Mouse (Mus musculus): ENCODE measurements around the gene Hpn. TPM values are rescaled to one million over a fixed set of nuclear protein-coding genes. Genes with fewer than 3 reads are reported as not detected.

Hpn gene
- polyA plus RNA-seq, 1 experiment from 2014 or later: 3.0 TPM

- Histone ChIP-seq H3K9me3 (no peaks in the 10 kb centered on the region), H3K27ac (peak overlapping the region; percentile 95), H3K27me3 (no peaks in the 10 kb centered on the region), H3K4me3 (peak overlapping the region; percentile 87), H3K4me2 (replicated peaks) (peak overlapping the region; percentile 87), H3K4me1 (peaks cover 47% of the 10 kb centered on the region), H3K36me3 (peaks cover 9% of the 10 kb centered on the region), H3K9ac (peak overlapping the region; percentile 96)
- WGBS: 15% methylated on average over 23 of the region's 23 CpGs
- ATAC-seq (ENCODE audit: low FRiP score, low read depth): peak; percentile 70
Observed at GRCm38 (mm10) chr7:31151301-31152241, 36.5 kb upstream of the Hpn start.

DNA sequence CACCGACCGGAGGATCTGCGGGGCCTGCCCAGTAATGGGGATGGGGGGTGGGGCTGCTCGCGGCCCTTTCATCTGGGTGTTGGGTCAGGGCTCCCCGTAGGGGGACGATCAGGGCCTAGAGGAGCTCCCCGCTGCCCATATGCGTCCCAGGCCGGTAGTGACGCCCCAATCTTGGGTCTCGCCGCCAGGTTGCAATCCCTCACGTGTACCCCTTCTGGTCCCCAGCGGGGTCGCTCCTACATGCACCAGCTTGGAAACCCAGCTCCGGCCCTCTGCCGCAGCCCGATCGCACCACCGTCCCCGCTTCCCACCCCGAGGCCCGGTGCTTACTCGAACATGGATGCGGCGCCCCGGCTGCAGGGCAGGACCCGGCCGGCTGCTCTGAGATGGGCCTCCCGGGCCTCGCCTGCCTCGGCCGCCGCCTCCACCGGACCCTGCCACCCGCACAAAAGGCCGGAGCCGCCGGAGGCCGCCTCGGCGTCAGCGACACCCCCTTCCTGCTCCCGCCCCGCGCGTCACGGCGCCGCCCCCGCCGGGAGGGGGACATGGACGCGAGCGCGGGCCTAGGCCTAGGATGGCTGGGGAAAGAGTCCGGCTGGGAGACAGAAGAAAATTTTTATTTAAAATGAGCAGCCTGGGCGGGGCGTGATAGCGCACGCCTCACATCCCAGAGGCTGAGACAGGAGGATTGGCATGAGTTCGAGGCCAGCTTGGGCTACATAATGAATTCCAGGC is 35.6 kb upstream of the Hpn start:
- Histone ChIP-seq H3K27ac (peak overlapping the region; percentile 95), H3K4me2 (replicated peaks) (peak overlapping the region; percentile 87), H3K4me3 (peak overlapping the region; percentile 87), H3K9me3 (no peaks in the 10 kb centered on the region), H3K9ac (peak overlapping the region; percentile 96), H3K36me3 (peaks cover 17% of the 10 kb centered on the region), H3K27me3 (no peaks in the 10 kb centered on the region), H3K4me1 (peaks cover 43% of the 10 kb centered on the region)
- ATAC-seq (ENCODE audit: low FRiP score, low read depth): peak; percentile 92
- WGBS: under 1% methylated on average over 55 of the region's 63 CpGs

GRCm38 (mm10) chr7:31149751-31150565 is 34.9 kb upstream of the Hpn start:
- no peak for ATAC-seq (ENCODE audit: low FRiP score, low read depth)
- peaks cover 40% of the 10 kb centered on the region for H3K4me1 ChIP-seq
- 3% methylated on average over 20 of the region's 20 CpGs for WGBS

DNA sequence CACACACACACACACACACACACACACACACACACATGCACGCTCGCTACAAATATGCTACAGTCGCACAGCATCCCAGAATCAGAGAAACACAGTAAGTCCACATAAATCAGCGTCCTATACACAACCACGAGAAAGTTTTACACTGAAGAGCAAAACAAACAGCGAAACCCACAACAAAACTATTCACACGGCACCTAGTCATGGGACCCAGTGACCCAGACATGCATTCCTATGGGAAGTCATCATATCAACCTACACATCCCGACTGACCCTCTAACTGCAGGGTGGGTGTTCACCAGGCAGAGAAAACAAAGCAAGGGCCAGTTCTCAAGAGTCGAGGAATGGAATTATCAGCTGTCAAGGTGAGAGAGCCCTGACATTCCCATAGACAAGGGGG is 34.2 kb upstream of the Hpn start:
- H3K27me3 ChIP-seq: no peaks in the 10 kb centered on the region
- no peak for ATAC-seq (ENCODE audit: low FRiP score, low read depth)

More at GRCm38 (mm10) chr7:31149751-31150565, 34.9 kb upstream of the Hpn start:
- Histone ChIP-seq H3K4me3 (peak overlapping the region; percentile 87), H3K9me3 (no peaks in the 10 kb centered on the region), H3K9ac (peak overlapping the region; percentile 96), H3K4me2 (replicated peaks) (peak overlapping the region; percentile 87), H3K36me3 (peaks cover 21% of the 10 kb centered on the region), H3K27ac (peak overlapping the region; percentile 95), H3K27me3 (no peaks in the 10 kb centered on the region)

GRCm38 (mm10) chr7:31148756-31149155 is 33.7 kb upstream of the Hpn start:
- Histone ChIP-seq H3K4me1 (peaks cover 40% of the 10 kb centered on the region), H3K36me3 (peaks cover 26% of the 10 kb centered on the region)
- ATAC-seq (ENCODE audit: low FRiP score, low read depth): no peak

More for the DNA sequence above, 34.2 kb upstream of the Hpn start:
- WGBS: 44% methylated on average over 9 of the region's 9 CpGs
- Histone ChIP-seq H3K36me3 (peaks cover 23% of the 10 kb centered on the region), H3K4me1 (peaks cover 40% of the 10 kb centered on the region), H3K4me2 (replicated peaks) (peak overlapping the region; percentile 87), H3K9me3 (no peaks in the 10 kb centered on the region), H3K27ac (peak overlapping the region; percentile 95; the same call in 1 of the 2 replicates), H3K9ac (peak overlapping the region; percentile 96), H3K4me3 (peak overlapping the region; percentile 87)

GRCm38 (mm10) chr7:31148086-31148485 is 33.0 kb upstream of the Hpn start:
- Histone ChIP-seq H3K9me3 (no peaks in the 10 kb centered on the region), H3K27ac (peak overlapping the region; percentile 72; the same call in 1 of the 2 replicates), H3K9ac (peak overlapping the region; percentile 96), H3K4me3 (peak overlapping the region; percentile 87), H3K36me3 (peaks cover 32% of the 10 kb centered on the region), H3K4me1 (peaks cover 40% of the 10 kb centered on the region), H3K4me2 (replicated peaks) (peak overlapping the region; percentile 87), H3K27me3 (no peaks in the 10 kb centered on the region)
- 66% methylated on average over 3 of the region's 3 CpGs for WGBS
- no peak for ATAC-seq (ENCODE audit: low FRiP score, low read depth)

More at GRCm38 (mm10) chr7:31148756-31149155, 33.7 kb upstream of the Hpn start:
- Histone ChIP-seq H3K9ac (peak overlapping the region; percentile 96), H3K4me2 (replicated peaks) (peak overlapping the region; percentile 87), H3K27ac (peak overlapping the region; percentile 72), H3K4me3 (peak overlapping the region; percentile 87), H3K9me3 (no peaks in the 10 kb centered on the region), H3K27me3 (no peaks in the 10 kb centered on the region)
- 5% methylated on average over 9 of the region's 9 CpGs for WGBS

DNA sequence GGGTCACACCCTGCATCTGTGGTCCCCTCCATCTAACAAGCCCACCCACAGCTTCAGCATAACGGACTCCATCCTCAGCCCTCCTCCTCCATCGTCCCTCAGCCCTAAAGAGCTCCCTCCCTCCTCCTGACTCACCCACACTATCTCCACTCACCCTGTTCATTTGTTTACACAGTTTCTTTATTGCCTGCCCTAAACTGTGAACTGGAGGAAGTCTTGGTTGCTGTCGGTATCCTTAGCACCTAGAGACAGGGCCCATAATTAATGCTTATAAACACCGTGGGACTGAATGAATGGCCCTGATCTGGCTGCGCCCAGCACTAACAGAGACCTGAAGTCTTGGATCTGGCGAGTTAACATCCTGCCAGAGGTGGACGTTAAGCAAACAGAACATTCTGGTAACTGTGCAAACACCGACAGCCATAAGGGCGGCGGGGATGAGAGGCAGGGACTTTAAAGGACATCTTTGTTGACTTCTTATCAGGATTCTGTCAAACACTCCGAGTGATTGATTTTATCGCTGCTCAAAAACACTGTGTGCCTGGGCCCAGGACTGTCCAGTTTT is 30.6 kb upstream of the Hpn start:
- no peak overlapping the region for H3K9ac ChIP-seq
- H3K27me3 ChIP-seq: no peaks in the 10 kb centered on the region
- H3K4me1 ChIP-seq: peaks cover 31% of the 10 kb centered on the region
- 36% methylated on average over 12 of the region's 12 CpGs for WGBS
- H3K27ac ChIP-seq: no peak overlapping the region
- no peaks in the 10 kb centered on the region for H3K9me3 ChIP-seq
- H3K4me2 ChIP-seq (replicated peaks): no peak overlapping the region
- H3K36me3 ChIP-seq: peaks cover 56% of the 10 kb centered on the region
- ATAC-seq (ENCODE audit: low FRiP score, low read depth): no peak
- no peak overlapping the region for H3K4me3 ChIP-seq

- Histone ChIP-seq H3K4me1 (peaks cover 29% of the 10 kb centered on the region), H3K27ac (no peak overlapping the region), H3K4me3 (no peak overlapping the region), H3K9ac (no peak overlapping the region), H3K9me3 (no peaks in the 10 kb centered on the region), H3K36me3 (peaks cover 64% of the 10 kb centered on the region), H3K4me2 (replicated peaks) (no peak overlapping the region), H3K27me3 (no peaks in the 10 kb centered on the region)
- 95% methylated on average over 16 of the region's 16 CpGs for WGBS
- no peak for ATAC-seq (ENCODE audit: low FRiP score, low read depth)
Observed at GRCm38 (mm10) chr7:31144886-31145285, 29.8 kb upstream of the Hpn start.

DNA sequence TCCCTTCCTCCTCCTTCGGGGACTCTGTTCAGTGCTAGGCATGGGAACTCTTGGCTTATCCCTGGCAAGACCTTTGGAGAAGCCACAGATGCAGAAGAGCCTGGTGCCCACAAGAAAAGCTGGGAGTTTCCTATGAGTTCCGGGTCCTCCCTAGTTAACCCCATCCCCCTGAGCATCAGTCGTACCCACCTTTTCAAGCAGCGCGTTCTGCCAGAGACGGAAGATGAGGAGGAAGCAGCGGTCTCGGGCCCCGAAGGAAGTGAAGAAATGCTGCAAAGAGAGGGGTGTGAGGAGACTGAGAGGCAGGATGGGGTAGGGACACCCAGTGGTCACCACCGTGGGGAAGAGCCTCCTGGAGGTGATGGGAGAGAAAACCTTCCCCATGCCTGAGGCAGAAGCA is 25.9 kb upstream of the Hpn start:
- Histone ChIP-seq H3K4me2 (replicated peaks) (no peak overlapping the region), H3K4me3 (no peak overlapping the region), H3K27me3 (no peaks in the 10 kb centered on the region), H3K27ac (no peak overlapping the region), H3K36me3 (peaks cover 89% of the 10 kb centered on the region), H3K4me1 (no peaks in the 10 kb centered on the region), H3K9ac (no peak overlapping the region), H3K9me3 (no peaks in the 10 kb centered on the region)
- no peak for ATAC-seq (ENCODE audit: low FRiP score, low read depth)
- WGBS: 92% methylated on average over 10 of the region's 10 CpGs

DNA sequence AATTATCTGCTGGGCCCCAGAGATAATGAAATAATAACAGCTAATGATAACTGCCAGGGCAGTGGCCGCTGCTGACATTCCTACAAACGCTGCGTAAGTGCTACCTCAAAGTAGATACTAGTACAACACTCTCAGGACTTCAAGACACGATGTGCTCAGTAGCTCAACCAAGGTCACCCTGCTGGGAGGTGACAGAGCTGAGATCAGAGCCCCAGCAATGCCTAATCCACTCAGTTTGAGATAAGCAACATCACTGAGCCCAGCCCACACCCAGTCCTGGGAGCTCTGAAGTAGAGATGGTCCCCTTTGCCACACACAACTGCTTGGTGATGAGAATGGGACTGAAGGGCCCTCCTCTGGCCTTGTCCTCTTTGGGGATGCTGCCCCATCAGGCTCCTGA is 25.2 kb upstream of the Hpn start:
- Histone ChIP-seq H3K4me2 (replicated peaks) (no peak overlapping the region), H3K9ac (no peak overlapping the region), H3K27me3 (no peaks in the 10 kb centered on the region), H3K9me3 (no peaks in the 10 kb centered on the region), H3K4me1 (no peaks in the 10 kb centered on the region), H3K36me3 (peaks cover 93% of the 10 kb centered on the region), H3K4me3 (no peak overlapping the region), H3K27ac (no peak overlapping the region)
- 87% methylated on average over 4 of the region's 4 CpGs for WGBS
- no peak for ATAC-seq (ENCODE audit: low FRiP score, low read depth)

- WGBS: 63% methylated on average over 5 of the region's 5 CpGs
- Histone ChIP-seq H3K27me3 (no peaks in the 10 kb centered on the region), H3K36me3 (peaks cover 93% of the 10 kb centered on the region), H3K9ac (no peak overlapping the region), H3K27ac (no peak overlapping the region), H3K4me2 (replicated peaks) (no peak overlapping the region), H3K4me1 (no peaks in the 10 kb centered on the region), H3K4me3 (no peak overlapping the region), H3K9me3 (no peaks in the 10 kb centered on the region)
- ATAC-seq (ENCODE audit: low FRiP score, low read depth): no peak
Observed at GRCm38 (mm10) chr7:31139765-31140164, 24.7 kb upstream of the Hpn start.
